Mouse (Mus musculus): ENCODE measurements at regions not wholly inside any gene's neighbourhood (a gene's known extent, or its start where the extent isn't known, plus 50 kb on each side); places are given as distances from the start of the nearest gene placed in this dataset.

GRCm38 (mm10) chr10:66911261-66911911 is 184.5 kb upstream of the Jmjd1c start:
- TF ChIP-seq CTCF (IDR thresholded peaks at IDR 0.05; ENCODE audit: insufficient read depth, low read depth, low read length) (no peak), POLR2A (IDR thresholded peaks at IDR 0.05; ENCODE audit: insufficient read depth, low read depth, low read length) (no peak)
